Mouse (Mus musculus) layer of hippocampus, adult 9-10 months (tissue): ENCODE data around the gene Tmeff2.
"Not testable (repeated sequence)": the region's sequence is repeated elsewhere in the genome, so short reads cannot be mapped to it uniquely, and the experiment has no call there.

Experiments
- DNase-seq: peaks from one replicate; pipeline ENCODE4 v3.0.0; 2022; ENCODE audit warnings: low spot score

Tmeff2 gene

GRCm38 (mm10) chr1:50900386-50900785 is at the start of gene Tmeff2:
Gene Tmeff2, plus strand, starts transcription at chr1:50900647.
- DNase-seq = not testable (repeated sequence)

DNA sequence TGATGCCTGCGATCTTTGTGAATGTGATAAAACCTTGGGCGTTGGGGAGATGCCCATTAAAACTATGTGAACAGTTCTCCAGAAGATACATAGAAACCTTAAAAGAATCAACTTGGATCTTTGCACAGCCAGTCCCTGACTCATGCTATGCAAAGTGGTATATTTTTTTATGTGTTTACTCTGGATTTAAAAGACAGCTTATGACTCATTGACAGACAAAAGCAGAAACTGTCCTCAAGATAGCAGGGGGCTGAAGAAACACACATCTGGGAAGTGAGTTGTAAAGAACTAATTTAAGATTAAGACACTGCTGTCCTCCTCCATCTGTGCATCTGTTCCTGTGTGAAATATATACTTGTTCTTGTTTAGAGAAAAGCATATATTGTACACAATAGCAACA is 38.9 kb upstream of the Tmeff2 start:
- DNase-seq = no peak

- DNase-seq = no peak
Measured at GRCm38 (mm10) chr1:50897696-50898095, 2.8 kb upstream of the Tmeff2 start.

GRCm38 (mm10) chr1:50924838-50925355 is 24.4 kb downstream of the Tmeff2 start:
- peak; percentile 44 for DNase-seq

- DNase-seq = peak; percentile 16
Measured at GRCm38 (mm10) chr1:50925356-50925921, 25.0 kb downstream of the Tmeff2 start.

DNA sequence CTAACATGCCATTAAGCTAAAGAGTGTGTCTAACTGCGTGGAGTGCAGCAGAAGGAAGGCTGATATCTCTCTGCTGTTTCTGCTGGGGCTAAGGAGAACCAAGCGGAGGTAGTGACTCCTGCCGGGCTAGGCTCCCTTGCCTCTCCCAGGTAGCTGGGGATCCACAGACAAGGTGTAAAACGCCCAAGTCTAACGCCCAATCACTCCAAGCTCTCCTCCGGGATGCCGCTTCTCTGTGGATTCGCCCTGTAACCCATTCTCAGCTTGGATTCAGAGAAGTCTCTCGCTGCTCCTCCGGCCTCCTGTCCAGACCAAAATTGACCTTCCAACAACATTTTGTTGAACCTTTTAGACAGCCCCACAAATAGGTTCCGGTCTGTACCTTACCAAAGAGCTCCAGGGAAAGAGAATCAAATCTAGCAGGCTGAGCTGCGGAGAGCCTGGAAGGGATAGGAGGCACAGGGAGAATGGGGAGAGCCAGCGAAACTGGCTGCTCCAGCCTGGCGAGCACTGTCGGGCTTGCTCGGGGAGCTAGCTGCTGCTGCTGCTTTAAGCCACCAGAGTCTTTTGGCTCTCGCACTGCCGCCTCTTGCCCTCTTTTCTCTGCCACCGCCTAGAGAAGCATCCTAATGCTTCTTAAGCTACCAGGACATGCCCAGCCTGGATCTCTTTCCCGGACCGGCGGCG is 26.1 kb downstream of the Tmeff2 start:
- DNase-seq = no peak

DNA sequence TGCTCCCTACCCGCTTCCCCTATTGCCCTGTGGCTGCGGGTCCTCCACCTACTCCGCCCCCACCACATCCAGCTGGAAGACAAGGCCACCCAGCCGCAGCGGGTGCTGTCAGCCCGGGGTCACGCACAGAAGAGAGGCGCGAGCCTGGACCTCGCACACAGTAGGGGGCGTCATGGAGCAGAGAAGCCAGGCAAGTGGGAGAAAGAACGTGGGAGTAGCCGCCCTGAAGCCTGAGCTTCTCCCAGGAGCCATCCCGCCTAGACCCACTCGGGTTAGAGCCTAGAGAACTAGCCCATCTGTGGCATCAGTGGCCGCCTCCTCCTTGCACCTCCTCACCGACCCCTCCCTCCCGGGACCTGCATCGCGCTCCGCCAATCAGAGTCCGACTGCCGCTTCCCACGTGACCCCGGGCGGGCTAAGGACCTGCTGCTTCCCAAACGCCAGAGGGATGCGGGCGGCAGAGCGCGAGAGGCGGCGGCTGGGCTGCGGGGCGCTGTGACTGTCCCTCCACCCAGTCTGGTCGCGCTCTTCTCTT is 26.7 kb downstream of the Tmeff2 start:
- DNase-seq = peak; percentile 83

DNA sequence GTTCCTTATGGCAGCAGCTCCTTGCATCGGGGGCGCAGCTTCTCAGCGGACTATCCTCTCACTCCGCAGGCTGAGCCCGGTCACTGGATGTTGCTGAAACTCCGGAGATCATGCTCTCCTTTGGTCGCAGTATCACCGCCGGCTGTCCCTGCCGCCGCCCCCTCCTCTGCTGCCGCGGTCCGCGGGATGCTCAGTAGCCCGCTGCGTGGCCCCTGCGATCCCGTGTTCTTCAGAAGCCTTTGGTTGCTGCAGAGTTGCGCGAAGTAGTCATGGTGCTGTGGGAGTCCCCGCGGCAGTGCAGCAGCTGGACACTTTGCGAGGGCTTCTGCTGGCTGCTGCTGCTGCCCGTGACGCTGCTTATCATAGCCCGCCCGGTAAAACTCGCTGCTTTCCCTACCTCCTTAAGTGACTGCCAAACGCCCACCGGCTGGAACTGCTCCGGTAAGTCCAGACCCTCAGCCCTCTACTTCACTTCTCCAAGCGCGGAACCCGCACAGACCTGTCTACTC is 27.3 kb downstream of the Tmeff2 start:
- DNase-seq = peak; percentile 25

- DNase-seq = no peak
Measured at GRCm38 (mm10) chr1:50928776-50929175, 28.3 kb downstream of the Tmeff2 start.

GRCm38 (mm10) chr1:50935076-50935475 is 34.6 kb downstream of the Tmeff2 start:
- DNase-seq = no peak

GRCm38 (mm10) chr1:50935484-50935883 is 35.0 kb downstream of the Tmeff2 start:
- no peak for DNase-seq

DNA sequence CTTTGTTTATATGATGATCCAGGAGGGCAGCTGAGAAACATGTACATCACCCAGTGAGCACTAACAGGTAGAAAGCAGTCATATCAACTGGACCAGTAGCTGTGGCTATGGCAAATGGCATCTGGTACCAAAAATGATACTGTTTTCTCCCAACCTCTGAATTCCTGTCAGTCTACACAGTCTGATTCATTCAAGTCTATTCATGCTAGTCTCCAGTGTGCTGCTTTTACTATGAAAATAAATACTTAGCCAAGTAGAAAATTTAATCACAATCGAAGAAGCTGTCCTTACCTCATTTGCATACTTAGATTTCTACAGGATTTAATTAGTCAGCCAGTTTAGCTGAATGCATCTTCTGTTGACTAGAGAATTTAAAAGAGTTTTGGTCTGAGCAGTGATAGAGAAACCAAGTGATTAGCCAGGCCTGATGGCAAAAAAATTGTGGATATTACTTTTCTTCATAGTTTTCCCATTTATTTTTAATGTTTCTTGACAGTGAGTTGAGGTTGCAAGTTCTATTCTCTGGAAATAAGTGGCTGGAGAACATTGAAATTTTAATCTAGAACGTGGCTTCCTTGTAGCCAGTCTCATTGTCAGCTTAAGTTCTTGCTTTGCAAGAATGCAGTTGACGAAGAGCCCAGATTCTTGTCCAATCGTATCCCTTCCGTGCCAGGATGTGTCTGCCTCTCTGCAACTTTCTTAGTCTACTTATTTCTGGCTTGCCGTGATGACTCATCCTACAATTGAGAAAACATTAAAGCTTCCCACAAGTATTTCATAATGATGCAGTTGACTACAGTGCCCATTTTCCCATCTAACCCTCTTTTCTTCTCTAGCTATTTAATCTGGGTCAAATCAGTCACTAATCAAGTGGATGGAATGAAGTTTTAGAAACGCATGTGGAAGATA is 39.9 kb downstream of the Tmeff2 start:
- DNase-seq = no peak

DNA sequence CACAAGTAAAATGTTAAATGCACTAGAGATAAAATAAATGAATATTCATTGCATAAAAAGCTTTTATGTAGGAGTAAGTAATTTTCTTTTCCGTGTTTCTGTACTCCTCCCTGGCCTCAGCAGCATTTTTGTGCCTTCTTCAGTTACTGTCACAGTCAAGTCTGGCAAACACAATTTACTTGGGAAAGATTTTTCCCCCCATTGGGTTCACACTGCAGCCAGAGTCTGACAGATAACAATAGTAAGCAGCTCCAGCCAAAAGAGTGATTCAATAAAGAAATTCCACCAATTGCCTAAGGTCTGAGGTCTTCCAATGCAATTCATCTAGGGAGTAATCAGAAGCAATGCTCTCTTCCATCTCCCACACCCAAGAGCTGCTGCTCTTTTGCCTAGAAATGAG is 48.1 kb downstream of the Tmeff2 start:
- no peak for DNase-seq

- no peak for DNase-seq
Measured at GRCm38 (mm10) chr1:50958844-50959243, 58.4 kb downstream of the Tmeff2 start.

- peak; percentile 78 for DNase-seq
Measured at GRCm38 (mm10) chr1:50961954-50962648, 61.7 kb downstream of the Tmeff2 start.

DNA sequence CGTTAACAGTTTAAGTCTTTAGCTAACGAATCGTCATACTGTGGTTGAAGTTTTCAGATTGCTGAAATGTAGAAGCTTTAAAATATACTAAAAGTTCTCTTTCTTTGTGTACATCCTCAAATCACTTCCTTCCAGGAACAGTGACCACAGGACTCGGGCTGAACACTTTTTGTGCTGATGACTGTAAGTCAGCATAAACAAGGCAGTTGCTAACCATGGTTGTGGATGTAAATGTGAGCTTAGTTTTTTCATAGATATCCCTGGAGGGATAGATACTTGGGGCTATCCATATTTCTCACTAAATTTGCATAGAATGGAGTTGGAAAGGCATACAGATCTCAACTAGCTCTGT is 62.2 kb downstream of the Tmeff2 start:
- DNase-seq = no peak

- no peak for DNase-seq
Measured at GRCm38 (mm10) chr1:50969685-50970084, 69.2 kb downstream of the Tmeff2 start.

DNA sequence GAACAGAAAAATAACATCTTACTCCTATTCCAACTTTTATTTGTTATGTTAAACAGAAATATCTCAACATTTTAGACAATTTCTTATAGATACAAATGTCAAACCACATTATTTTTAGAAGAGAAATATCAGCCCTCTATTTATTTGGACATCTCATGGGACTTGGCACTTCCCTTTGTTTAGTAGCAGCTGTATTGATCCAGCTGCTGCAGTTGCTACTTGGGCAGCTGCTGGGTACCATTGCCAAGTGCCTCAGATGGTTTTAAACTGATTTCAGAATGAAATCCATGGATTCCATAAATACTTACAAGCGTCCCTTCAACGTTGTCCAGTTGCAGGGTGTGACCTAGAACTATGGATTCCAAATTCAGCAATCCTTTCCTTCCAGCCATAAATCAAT is 70.4 kb downstream of the Tmeff2 start:
- DNase-seq = no peak

DNA sequence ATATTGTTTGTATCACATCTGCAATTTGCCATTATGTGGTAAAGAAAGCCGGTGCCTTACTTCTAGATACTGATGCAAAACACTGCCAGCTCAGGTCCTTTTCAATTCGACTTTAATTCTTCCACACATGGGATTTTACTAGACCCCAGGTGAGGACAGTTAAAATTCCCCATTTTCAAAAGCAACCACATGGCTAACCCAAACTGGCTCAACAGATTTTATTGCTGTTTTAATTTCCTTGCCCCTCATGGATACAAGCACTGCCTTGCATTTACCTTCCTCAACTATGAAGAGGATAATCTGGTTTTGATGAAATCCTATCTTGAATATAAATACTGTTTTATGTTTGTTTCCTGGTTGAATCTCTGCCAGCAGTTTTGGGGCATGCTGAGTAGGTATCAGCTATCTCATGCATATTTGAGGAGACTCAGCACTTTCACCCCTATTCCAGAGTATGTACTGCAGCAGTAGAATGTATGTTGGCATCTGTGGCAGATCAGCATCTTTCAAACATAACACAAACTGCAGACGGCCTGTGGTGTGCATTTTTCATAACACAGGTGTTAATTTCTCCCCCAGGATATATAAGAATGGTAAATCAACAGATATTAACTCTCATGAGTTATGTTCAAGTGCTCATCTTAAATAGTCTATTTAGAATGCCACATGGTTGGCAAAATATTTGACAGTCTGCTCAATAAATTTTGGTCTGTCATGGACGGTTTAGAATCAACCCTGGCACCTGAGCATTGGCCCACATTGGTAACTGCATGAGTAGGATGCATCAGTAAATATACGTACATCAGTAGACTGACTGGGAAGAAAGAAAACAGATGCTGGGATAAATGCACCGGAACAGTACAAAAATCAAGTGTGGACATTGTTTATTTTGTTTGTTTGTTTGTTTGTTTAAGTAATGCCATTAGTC is 72.3 kb downstream of the Tmeff2 start:
- no peak for DNase-seq

GRCm38 (mm10) chr1:50979358-50980081 is 79.1 kb downstream of the Tmeff2 start:
- DNase-seq = no peak
